Mouse (Mus musculus) limb, embryonic 13.5 days (tissue): ENCODE data around the gene Psmb8. TPM values are rescaled to one million over a fixed set of nuclear protein-coding genes. Genes with fewer than 3 reads are reported as not detected.
"Not testable (repeated sequence)": the region's sequence is repeated elsewhere in the genome, so short reads cannot be mapped to it uniquely, and the experiment has no call there.

Experiments
- ATAC-seq: fragments of 200-750 bp; cut with Nextera tagmentation; 2 replicates; pipeline ENCODE4 v1.8.0; 2017; ENCODE audit warnings: low read depth, moderate number of reproducible peaks, moderate TSS enrichment; ENCODE audit not compliant: low FRiP score
- H3K27ac ChIP-seq: fragments of 300-500 bp; sonication (generic); 2 replicates; pipeline ENCODE4 v1.5.1; 2015; ENCODE audit warnings: inconsistent platforms, mild to moderate bottlenecking, moderate library complexity
- H3K27me3 ChIP-seq: fragments of 300-500 bp; sonication (generic); 2 replicates; pipeline ENCODE4 v1.6.1; 2015; ENCODE audit warnings: mild to moderate bottlenecking, inconsistent platforms
- H3K36me3 ChIP-seq: fragments of 300-500 bp; sonication (generic); 2 replicates; pipeline ENCODE4 v1.6.1; 2015; ENCODE audit warnings: inconsistent platforms, mild to moderate bottlenecking, moderate library complexity
- H3K4me1 ChIP-seq: fragments of 300-500 bp; sonication (generic); 2 replicates; pipeline ENCODE4 v1.6.1; 2015; ENCODE audit warnings: inconsistent platforms
- H3K4me2 ChIP-seq: fragments of 300-500 bp; sonication (generic); replicated peaks from 2 replicates; pipeline ENCODE4 v1.6.1; 2015; ENCODE audit warnings: inconsistent platforms, mild to moderate bottlenecking, moderate library complexity
- H3K4me3 ChIP-seq: fragments of 300-500 bp; sonication (generic); 2 replicates; pipeline ENCODE4 v1.5.1; 2015; ENCODE audit warnings: moderate library complexity, mild to moderate bottlenecking, inconsistent platforms
- H3K9ac ChIP-seq: fragments of 300-500 bp; sonication (generic); 2 replicates; pipeline ENCODE4 v1.6.1; 2015; ENCODE audit warnings: mild to moderate bottlenecking, inconsistent platforms
- H3K9me3 ChIP-seq: fragments of 300-500 bp; sonication (generic); 2 replicates; pipeline ENCODE4 v1.6.1; 2016; ENCODE audit warnings: inconsistent platforms
- WGBS: fragments of 180-500 bp; shearing (Covaris S2); methylation state at CpG from one replicate; pipeline ENCODE4 v1.1.7; 2015; 5-methylcytosine and 5-hydroxymethylcytosine counted together
- polyA plus RNA-seq: library from polyadenylated mRNA; unstranded; fragments of >200 nt; fragmentation: Nextera tagmentation; extraction: Ambion mirVana; gene quantifications from 2 replicates; pipeline ENCODE4 v1.2.1, GENCODE M21; 2015

Psmb8 gene
- polyA plus RNA-seq, 1 experiment from 2014 or later, result 5.5 TPM

- 83% methylated on average over 8 of the region's 8 CpGs for WGBS
- H3K27ac ChIP-seq, result no peak overlapping the region
- H3K36me3 ChIP-seq, result no peaks in the 10 kb centered on the region
- no peak overlapping the region for H3K4me2 ChIP-seq
- peaks cover 44% of the 10 kb centered on the region for H3K27me3 ChIP-seq
- no peaks in the 10 kb centered on the region for H3K9me3 ChIP-seq
- no peak overlapping the region for H3K9ac ChIP-seq
- no peak overlapping the region for H3K4me3 ChIP-seq
- no peak for ATAC-seq
- no peaks in the 10 kb centered on the region; the same call in 1 of the 2 replicates for H3K4me1 ChIP-seq
These were observed 19.9 kb downstream of the Psmb8 start for GRCm38 (mm10) chr17:34217216-34217928.

DNA sequence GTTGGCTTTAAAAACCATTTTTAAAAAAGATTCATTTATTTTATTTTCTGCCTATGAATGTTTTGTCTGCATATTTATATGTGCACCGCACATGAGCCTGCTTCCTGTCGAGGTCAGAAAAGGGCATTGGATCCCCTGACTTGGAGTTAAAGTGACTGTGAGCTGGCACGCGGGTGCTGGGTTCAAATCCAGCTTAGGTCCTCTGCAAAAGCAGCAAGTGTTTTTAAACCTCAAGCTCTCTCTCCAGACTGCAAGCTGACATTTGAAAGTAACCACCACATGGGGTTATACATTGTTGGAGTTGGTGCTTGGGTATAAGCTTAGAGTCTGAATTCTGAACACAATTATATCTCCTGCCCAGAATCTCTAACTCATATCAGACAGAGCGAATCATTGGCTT lies 20.5 kb downstream of the Psmb8 start:
- H3K4me2 ChIP-seq, result no peak overlapping the region
- WGBS, result 88% methylated on average over 5 of the region's 5 CpGs
- peaks cover 38% of the 10 kb centered on the region for H3K27me3 ChIP-seq
- H3K36me3 ChIP-seq, result no peaks in the 10 kb centered on the region
- no peak for ATAC-seq
- no peak overlapping the region for H3K27ac ChIP-seq
- no peak overlapping the region for H3K9ac ChIP-seq
- H3K4me1 ChIP-seq, result no peaks in the 10 kb centered on the region; the same call in 1 of the 2 replicates
- no peak overlapping the region for H3K4me3 ChIP-seq
- no peaks in the 10 kb centered on the region for H3K9me3 ChIP-seq

GRCm38 (mm10) chr17:34218675-34219074 lies 21.2 kb downstream of the Psmb8 start:
- WGBS, result 86% methylated on average over 11 of the region's 11 CpGs
- H3K27me3 ChIP-seq, result peaks cover 31% of the 10 kb centered on the region

DNA sequence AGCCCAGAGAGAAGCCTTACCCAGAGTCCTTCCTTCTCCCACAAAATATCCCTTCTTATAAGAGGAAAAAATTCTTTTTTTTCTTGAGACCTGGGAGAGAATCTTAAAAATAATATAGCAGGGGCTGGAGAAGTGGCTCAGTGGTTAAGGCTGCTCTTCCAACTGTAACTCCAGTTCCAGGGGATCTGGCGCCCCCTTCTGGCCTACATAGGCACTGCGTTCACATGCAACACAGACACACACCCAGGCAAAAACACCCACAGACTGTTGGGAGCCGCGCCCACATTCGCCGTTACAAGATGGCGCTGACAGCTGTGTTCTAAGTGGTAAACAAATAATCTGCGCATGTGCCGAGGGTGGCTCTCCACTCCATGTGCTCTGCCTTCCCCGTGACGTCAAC lies 21.6 kb downstream of the Psmb8 start:
- not testable (repeated sequence) for H3K4me2 ChIP-seq, H3K9ac ChIP-seq, H3K27ac ChIP-seq, H3K4me1 ChIP-seq, H3K36me3 ChIP-seq, ATAC-seq, H3K9me3 ChIP-seq, H3K4me3 ChIP-seq
- peaks cover 27% of the 10 kb centered on the region for H3K27me3 ChIP-seq
- 89% methylated on average over 7 of the region's 11 CpGs for WGBS

More at GRCm38 (mm10) chr17:34218675-34219074, 21.2 kb downstream of the Psmb8 start:
- H3K4me3 ChIP-seq, result no peak overlapping the region
- H3K27ac ChIP-seq, result no peak overlapping the region
- no peak overlapping the region for H3K4me2 ChIP-seq
- H3K4me1 ChIP-seq, result no peaks in the 10 kb centered on the region; the same call in 1 of the 2 replicates
- no peak overlapping the region for H3K9ac ChIP-seq
- no peaks in the 10 kb centered on the region for H3K9me3 ChIP-seq
- H3K36me3 ChIP-seq, result no peaks in the 10 kb centered on the region
- ATAC-seq, result no peak

- H3K36me3 ChIP-seq, H3K9ac ChIP-seq, H3K4me3 ChIP-seq, H3K4me2 ChIP-seq, H3K9me3 ChIP-seq, ATAC-seq, H3K4me1 ChIP-seq, H3K27ac ChIP-seq: not testable (repeated sequence)
- H3K27me3 ChIP-seq, result peaks cover 20% of the 10 kb centered on the region
- WGBS, result 98% methylated on average over 4 of the region's 7 CpGs
These were observed 22.3 kb downstream of the Psmb8 start for GRCm38 (mm10) chr17:34219801-34220200.

- H3K4me1 ChIP-seq, ATAC-seq, H3K9me3 ChIP-seq, H3K27ac ChIP-seq, H3K36me3 ChIP-seq, H3K9ac ChIP-seq, H3K4me2 ChIP-seq, H3K4me3 ChIP-seq: not testable (repeated sequence)
- WGBS, result 85% methylated on average over 9 of the region's 16 CpGs
- H3K27me3 ChIP-seq, result peaks cover 14% of the 10 kb centered on the region
These were observed 22.9 kb downstream of the Psmb8 start for GRCm38 (mm10) chr17:34220401-34220800.

- Histone ChIP-seq H3K4me3 (no peak overlapping the region), H3K36me3 (no peaks in the 10 kb centered on the region), H3K27me3 (no peaks in the 10 kb centered on the region), H3K4me1 (no peaks in the 10 kb centered on the region), H3K9me3 (peaks cover 9% of the 10 kb centered on the region; the same call in 1 of the 2 replicates), H3K27ac (no peak overlapping the region), H3K9ac (no peak overlapping the region), H3K4me2 (no peak overlapping the region)
- ATAC-seq, result no peak
- 90% methylated on average over 3 of the region's 3 CpGs for WGBS
These were observed 27.3 kb downstream of the Psmb8 start for GRCm38 (mm10) chr17:34224816-34225215.

- Histone ChIP-seq H3K27ac (no peak overlapping the region), H3K4me1 (no peaks in the 10 kb centered on the region), H3K36me3 (no peaks in the 10 kb centered on the region), H3K9me3 (peaks cover 9% of the 10 kb centered on the region; the same call in 1 of the 2 replicates), H3K27me3 (no peaks in the 10 kb centered on the region), H3K9ac (no peak overlapping the region), H3K4me3 (no peak overlapping the region), H3K4me2 (no peak overlapping the region)
- 93% methylated on average over 8 of the region's 8 CpGs for WGBS
- ATAC-seq, result no peak
These were observed 27.9 kb downstream of the Psmb8 start for GRCm38 (mm10) chr17:34225426-34225825.

DNA sequence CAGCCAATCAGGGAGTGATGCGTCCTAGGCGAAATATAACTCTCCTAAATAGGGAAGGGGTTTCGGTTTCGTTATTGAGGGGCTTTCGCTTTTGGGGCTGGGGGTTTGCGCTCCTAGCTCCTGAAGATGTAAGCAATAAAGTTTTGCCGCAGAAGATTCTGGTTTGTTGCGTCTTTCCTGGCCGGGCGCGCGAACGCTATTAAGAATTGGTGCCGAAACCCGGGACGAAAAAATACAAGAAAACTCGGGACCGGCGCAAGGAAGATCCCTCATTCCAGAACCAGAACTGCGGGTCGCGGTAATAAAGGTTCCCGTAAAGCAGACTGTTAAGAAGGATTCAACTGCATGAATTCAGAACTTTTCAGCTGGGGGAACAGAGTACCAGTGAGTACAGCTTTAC lies 28.4 kb downstream of the Psmb8 start:
- not testable (repeated sequence) for ATAC-seq, H3K27me3 ChIP-seq

GRCm38 (mm10) chr17:34230971-34231370 lies 33.5 kb downstream of the Psmb8 start:
- WGBS, result 94% methylated on average over 9 of the region's 9 CpGs
- H3K4me1 ChIP-seq, H3K4me2 ChIP-seq, H3K27me3 ChIP-seq, ATAC-seq, H3K9ac ChIP-seq, H3K36me3 ChIP-seq, H3K9me3 ChIP-seq, H3K27ac ChIP-seq, H3K4me3 ChIP-seq: not testable (repeated sequence)

More for the DNA sequence above, 28.4 kb downstream of the Psmb8 start:
- H3K4me3 ChIP-seq, H3K27ac ChIP-seq, H3K9ac ChIP-seq, H3K4me1 ChIP-seq, H3K9me3 ChIP-seq, H3K36me3 ChIP-seq, H3K4me2 ChIP-seq: not testable (repeated sequence)
- 97% methylated on average over 15 of the region's 23 CpGs for WGBS

DNA sequence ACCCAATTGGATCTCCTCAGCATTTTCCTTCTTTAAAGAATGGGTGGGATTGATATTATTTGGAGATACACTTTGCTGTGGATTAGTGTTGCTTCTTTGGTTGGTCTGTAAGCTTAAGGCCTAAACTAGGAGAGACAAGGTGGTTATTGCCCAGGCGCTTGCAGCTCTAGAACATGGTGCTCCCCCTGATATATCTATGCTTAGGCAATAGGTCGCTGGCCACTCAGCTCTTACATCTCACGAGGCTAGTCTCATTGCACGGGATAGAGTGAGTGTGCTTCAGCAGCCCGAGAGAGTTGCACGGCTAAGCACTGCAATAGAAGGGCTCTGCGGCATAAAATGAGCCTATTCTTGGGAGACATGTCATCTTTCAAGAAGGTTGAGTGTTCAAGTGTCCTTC lies 34.5 kb downstream of the Psmb8 start:
- 83% methylated on average over 7 of the region's 7 CpGs for WGBS

DNA sequence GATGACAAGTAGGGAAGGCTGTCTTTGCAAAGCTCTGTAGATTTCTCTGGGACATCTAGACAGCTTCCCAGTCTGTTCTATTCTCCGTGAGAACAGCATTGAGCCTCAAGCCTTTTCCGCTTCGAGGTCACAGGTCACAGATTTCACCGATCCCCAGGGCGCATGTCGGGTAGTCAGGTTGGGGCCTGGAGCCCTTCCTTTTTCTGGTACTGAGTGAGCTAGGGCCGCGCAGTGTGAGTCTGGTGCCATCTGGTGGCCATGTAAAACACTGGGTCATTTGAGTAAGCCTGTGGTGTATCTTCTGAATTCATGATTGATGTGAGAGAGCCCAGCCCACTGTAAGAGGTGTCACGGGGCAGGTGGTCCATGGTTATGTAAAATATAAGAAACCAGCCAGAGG lies 37.4 kb downstream of the Psmb8 start:
- Histone ChIP-seq H3K27me3 (no peaks in the 10 kb centered on the region), H3K4me3 (no peak overlapping the region), H3K27ac (no peak overlapping the region), H3K9ac (no peak overlapping the region), H3K36me3 (no peaks in the 10 kb centered on the region), H3K4me2 (no peak overlapping the region), H3K4me1 (no peaks in the 10 kb centered on the region), H3K9me3 (no peaks in the 10 kb centered on the region)
- ATAC-seq, result no peak
- WGBS, result 45% methylated on average over 9 of the region's 9 CpGs

More for the DNA sequence above, 34.5 kb downstream of the Psmb8 start:
- ATAC-seq, H3K27ac ChIP-seq, H3K4me2 ChIP-seq, H3K9ac ChIP-seq, H3K4me3 ChIP-seq, H3K27me3 ChIP-seq, H3K4me1 ChIP-seq, H3K9me3 ChIP-seq, H3K36me3 ChIP-seq: not testable (repeated sequence)

GRCm38 (mm10) chr17:34236691-34237090 lies 39.2 kb downstream of the Psmb8 start:
- no peak for ATAC-seq
- Histone ChIP-seq H3K4me2 (no peak overlapping the region), H3K4me3 (no peak overlapping the region), H3K27ac (no peak overlapping the region), H3K9me3 (peaks cover 3% of the 10 kb centered on the region; the same call in 1 of the 2 replicates), H3K36me3 (no peaks in the 10 kb centered on the region), H3K27me3 (no peaks in the 10 kb centered on the region), H3K4me1 (no peaks in the 10 kb centered on the region), H3K9ac (no peak overlapping the region)
- WGBS, result 82% methylated on average over 5 of the region's 5 CpGs
